Mouse (Mus musculus) hindbrain, embryonic 11.5 days (tissue): ENCODE data around the gene Rap1b. TPM values are rescaled to one million over a fixed set of nuclear protein-coding genes. Genes with fewer than 3 reads are reported as not detected.

ENCODE experiments used
- ATAC-seq: fragments of 200-750 bp; cut with Nextera tagmentation; 2 replicates; pipeline ENCODE4 v1.8.0; 2017; ENCODE audit warnings: mild to moderate bottlenecking, moderate TSS enrichment, moderate library complexity; ENCODE audit not compliant: low FRiP score
- DNase-seq: peaks from one replicate; pipeline ENCODE4 v3.0.0-alpha.2; 2015; ENCODE audit warnings: low spot score
- H3K27ac ChIP-seq: fragments of 300-500 bp; sonication (generic); 2 replicates; pipeline ENCODE4 v1.5.1; 2014; ENCODE audit warnings: mild to moderate bottlenecking, low read depth, low read length
- H3K27me3 ChIP-seq: fragments of 300-500 bp; sonication (generic); 2 replicates; pipeline ENCODE4 v1.6.1; 2014; ENCODE audit warnings: mild to moderate bottlenecking, low read length, moderate library complexity, mixed read lengths; ENCODE audit not compliant: control insufficient read depth, insufficient read depth
- H3K36me3 ChIP-seq: fragments of 300-500 bp; sonication (generic); 2 replicates; pipeline ENCODE4 v1.6.1; 2014; ENCODE audit warnings: mild to moderate bottlenecking, low read length, moderate library complexity, mixed read lengths; ENCODE audit not compliant: control insufficient read depth, insufficient read depth
- H3K4me1 ChIP-seq: fragments of 300-500 bp; sonication (generic); replicated peaks from 2 replicates; pipeline ENCODE4 v1.6.1; 2014; ENCODE audit warnings: low read length, mixed read lengths; ENCODE audit not compliant: control insufficient read depth, insufficient read depth
- H3K4me2 ChIP-seq: fragments of 300-500 bp; sonication (generic); replicated peaks from 2 replicates; pipeline ENCODE4 v1.6.1; 2014; ENCODE audit warnings: mild to moderate bottlenecking, low read depth, low read length
- H3K4me3 ChIP-seq: fragments of 300-500 bp; sonication (generic); 2 replicates; pipeline ENCODE4 v1.5.1; 2014; ENCODE audit warnings: low read depth, low read length
- H3K9ac ChIP-seq: fragments of 300-500 bp; sonication (generic); 2 replicates; pipeline ENCODE4 v1.6.1; 2014; ENCODE audit warnings: low read depth, low read length
- H3K9me3 ChIP-seq: fragments of 300-500 bp; sonication (generic); 2 replicates; pipeline ENCODE4 v1.6.1; 2016; ENCODE audit warnings: low read length; ENCODE audit not compliant: control insufficient read depth
- WGBS: fragments of 180-500 bp; shearing (Covaris S2); extraction: QIAGEN DNeasy Blood & Tissue Kit; methylation state at CpG from one replicate; pipeline ENCODE4 v1.1.7; 2014; 5-methylcytosine and 5-hydroxymethylcytosine counted together
- polyA plus RNA-seq: library from polyadenylated mRNA; unstranded; fragments of >200 nt; fragmentation: Nextera tagmentation; extraction: Ambion mirVana; gene quantifications from 2 replicates; pipeline ENCODE4 v1.2.1, GENCODE M21; 2014

Gene Rap1b
- polyA plus RNA-seq, 1 experiment from 2014 or later, result 176 TPM

DNA sequence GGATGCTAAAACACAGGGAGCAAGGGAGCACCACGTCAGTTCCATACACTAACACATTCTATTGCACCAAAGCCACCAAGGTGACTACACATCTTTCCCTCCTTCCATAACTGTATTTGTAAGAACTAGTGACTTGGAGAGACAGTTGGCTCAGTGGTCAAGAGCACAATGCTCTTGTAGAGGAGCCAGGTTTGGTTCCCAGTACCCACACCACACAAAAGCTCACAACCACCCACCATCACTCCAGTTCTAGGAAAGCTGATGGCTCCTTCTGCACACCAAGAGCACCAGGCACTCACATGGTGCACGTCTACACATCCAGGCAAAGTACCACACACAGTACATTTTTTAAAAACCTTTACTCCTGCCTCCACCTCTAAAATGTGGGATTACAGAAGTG lies 63.8 kb downstream of the Rap1b start:
- peaks cover 18% of the 10 kb centered on the region for H3K36me3 ChIP-seq

DNA sequence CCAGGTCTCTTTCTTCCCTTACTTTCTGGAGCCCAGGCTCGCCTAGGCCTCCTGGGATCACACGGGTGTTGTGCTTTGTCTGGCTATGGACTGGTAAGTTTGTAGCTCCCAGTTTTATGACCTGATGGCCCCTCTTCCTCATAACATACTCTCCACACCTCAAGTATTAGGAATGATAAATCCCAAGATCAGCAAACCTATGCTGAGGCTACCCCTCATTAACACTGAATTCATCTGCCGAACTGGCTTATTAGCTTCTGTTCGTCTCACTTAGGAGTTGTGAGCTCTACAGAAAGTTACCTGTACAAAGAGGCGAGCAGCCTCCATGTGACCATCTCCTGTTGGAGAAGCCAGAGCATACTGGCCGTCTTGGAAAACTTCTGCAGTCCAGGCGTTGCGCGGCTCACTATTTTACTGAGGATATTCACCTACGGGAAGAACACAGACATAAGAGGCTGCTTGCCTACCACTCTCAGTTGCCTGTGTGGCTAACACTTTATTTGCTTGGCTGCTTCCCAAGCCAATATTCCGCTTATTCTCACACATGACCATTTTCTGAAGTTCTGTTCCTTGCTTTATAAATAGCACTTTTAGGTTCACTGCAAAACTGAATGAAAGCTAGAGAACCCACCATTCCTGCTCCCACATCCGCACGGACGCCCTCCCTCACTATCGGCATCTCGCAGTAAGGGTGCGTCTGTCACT lies 64.7 kb downstream of the Rap1b start:
- WGBS, result 97% methylated on average over 17 of the region's 17 CpGs

More for the DNA sequence above, 63.8 kb downstream of the Rap1b start:
- WGBS, result 91% methylated on average over 2 of the region's 2 CpGs
- Histone ChIP-seq H3K9ac (no peak overlapping the region), H3K9me3 (no peaks in the 10 kb centered on the region), H3K4me1 (no peaks in the 10 kb centered on the region), H3K4me3 (no peak overlapping the region), H3K27me3 (no peaks in the 10 kb centered on the region), H3K27ac (no peak overlapping the region), H3K4me2 (no peak overlapping the region)
- no peak for DNase-seq
- ATAC-seq, result no peak

DNA sequence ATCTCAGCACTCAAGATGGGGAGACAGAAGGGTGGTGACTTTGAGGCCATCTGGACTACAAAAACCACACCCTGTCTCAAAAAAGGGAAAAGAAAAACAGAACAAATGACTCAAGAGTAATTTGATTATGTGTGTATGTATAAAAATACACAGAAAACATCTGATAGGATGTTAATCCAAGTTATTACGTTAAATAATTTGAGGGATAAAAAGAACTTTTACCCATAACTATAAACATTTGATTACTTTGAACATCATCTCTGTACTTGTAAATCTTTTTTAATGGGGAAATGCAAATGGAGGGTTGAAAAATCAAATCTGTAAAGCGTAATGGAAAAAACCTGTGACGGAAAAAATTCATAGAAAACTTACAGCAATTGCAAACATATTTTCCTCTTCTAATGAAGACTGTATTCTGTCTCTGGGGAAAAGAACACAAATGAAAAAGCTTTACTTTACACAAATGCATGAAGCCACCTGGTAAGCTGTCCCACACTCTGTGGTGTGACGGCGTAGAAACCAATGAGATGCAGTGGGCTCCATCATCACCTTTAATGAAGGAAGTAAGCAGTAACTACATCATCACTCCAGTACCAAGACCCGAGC lies 65.4 kb downstream of the Rap1b start:
- no peak overlapping the region for H3K4me3 ChIP-seq
- no peak for ATAC-seq
- no peak overlapping the region for H3K27ac ChIP-seq
- H3K9me3 ChIP-seq, result no peaks in the 10 kb centered on the region
- H3K4me2 ChIP-seq, result no peak overlapping the region
- no peaks in the 10 kb centered on the region for H3K4me1 ChIP-seq
- no peak for DNase-seq
- no peaks in the 10 kb centered on the region for H3K27me3 ChIP-seq
- H3K36me3 ChIP-seq, result peaks cover 8% of the 10 kb centered on the region; the same call in 1 of the 2 replicates
- no peak overlapping the region for H3K9ac ChIP-seq
- WGBS, result 97% methylated on average over 6 of the region's 6 CpGs

More for the DNA sequence above, 64.7 kb downstream of the Rap1b start:
- Histone ChIP-seq H3K4me3 (no peak overlapping the region), H3K36me3 (peaks cover 14% of the 10 kb centered on the region), H3K27me3 (no peaks in the 10 kb centered on the region), H3K4me1 (no peaks in the 10 kb centered on the region), H3K9ac (no peak overlapping the region), H3K27ac (no peak overlapping the region), H3K4me2 (no peak overlapping the region), H3K9me3 (no peaks in the 10 kb centered on the region)
- no peak for ATAC-seq
- DNase-seq, result no peak

GRCm38 (mm10) chr10:117779581-117780305 lies 66.1 kb downstream of the Rap1b start:
- 92% methylated on average over 8 of the region's 8 CpGs for WGBS
- H3K4me2 ChIP-seq, result no peak overlapping the region
- H3K36me3 ChIP-seq, result peaks cover 11% of the 10 kb centered on the region; the same call in 1 of the 2 replicates
- no peaks in the 10 kb centered on the region for H3K4me1 ChIP-seq
- no peak overlapping the region for H3K9ac ChIP-seq
- H3K27me3 ChIP-seq, result no peaks in the 10 kb centered on the region
- no peak for ATAC-seq
- H3K9me3 ChIP-seq, result no peaks in the 10 kb centered on the region
- no peak overlapping the region for H3K4me3 ChIP-seq
- no peak for DNase-seq
- H3K27ac ChIP-seq, result no peak overlapping the region

DNA sequence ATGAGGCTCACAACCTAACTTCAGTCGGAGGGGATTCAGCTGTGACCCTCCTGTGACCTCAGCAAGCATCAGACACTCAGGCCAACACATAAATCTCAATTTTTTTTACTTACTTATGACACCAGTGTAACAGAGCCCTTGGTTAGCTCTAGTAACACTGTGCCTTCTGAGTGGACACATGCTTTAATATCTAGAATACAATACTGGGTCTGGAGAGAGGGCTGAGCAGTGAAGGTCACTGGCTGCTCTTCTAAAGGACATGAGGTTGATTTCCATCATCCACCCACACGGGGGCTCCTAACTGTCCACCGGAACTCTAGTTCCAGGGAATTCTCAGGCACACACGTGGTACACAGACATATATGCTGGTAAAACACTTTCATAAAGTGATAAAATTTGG lies 66.9 kb downstream of the Rap1b start:
- H3K36me3 ChIP-seq, result peaks cover 14% of the 10 kb centered on the region; the same call in 1 of the 2 replicates

DNA sequence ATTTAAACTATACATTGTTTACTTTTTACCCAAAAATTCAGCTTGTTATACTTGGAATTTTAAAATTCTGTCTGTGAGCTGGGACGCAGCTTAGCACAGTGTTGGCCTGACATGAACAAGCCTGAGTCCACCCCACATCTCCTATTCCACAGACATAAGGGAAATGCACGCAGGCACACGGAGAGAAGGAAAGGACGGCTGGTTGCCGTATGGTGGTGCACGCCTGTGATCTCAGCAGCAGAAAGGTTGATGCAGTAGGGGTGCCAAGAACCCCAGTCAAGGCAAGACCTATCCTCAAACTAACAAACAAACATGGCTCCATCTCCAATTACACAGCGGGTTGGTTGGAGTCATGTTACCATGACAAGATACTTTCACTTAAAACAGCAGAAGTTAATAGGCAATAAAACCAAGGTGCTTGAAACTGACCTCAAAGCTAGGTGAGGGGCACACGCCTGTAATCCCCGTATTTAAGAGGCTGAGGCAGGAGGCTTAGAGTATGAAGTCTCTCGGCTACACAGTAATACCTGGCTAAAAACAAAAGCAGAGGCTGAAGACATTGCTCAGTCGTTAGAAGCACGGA lies 67.4 kb downstream of the Rap1b start:
- ATAC-seq, result no peak
- Histone ChIP-seq H3K4me3 (no peak overlapping the region), H3K9ac (no peak overlapping the region), H3K4me1 (no peaks in the 10 kb centered on the region), H3K27me3 (no peaks in the 10 kb centered on the region), H3K36me3 (peaks cover 12% of the 10 kb centered on the region; the same call in 1 of the 2 replicates), H3K27ac (no peak overlapping the region), H3K9me3 (no peaks in the 10 kb centered on the region), H3K4me2 (no peak overlapping the region)
- no peak for DNase-seq
- 93% methylated on average over 12 of the region's 12 CpGs for WGBS

More for the DNA sequence above, 66.9 kb downstream of the Rap1b start:
- Histone ChIP-seq H3K27ac (no peak overlapping the region), H3K4me2 (no peak overlapping the region), H3K4me3 (no peak overlapping the region), H3K9ac (no peak overlapping the region), H3K4me1 (no peaks in the 10 kb centered on the region), H3K9me3 (no peaks in the 10 kb centered on the region), H3K27me3 (no peaks in the 10 kb centered on the region)
- WGBS, result 95% methylated on average over 4 of the region's 4 CpGs
- ATAC-seq, result no peak
- no peak for DNase-seq

- Histone ChIP-seq H3K4me3 (no peak overlapping the region), H3K4me1 (no peaks in the 10 kb centered on the region), H3K9me3 (no peaks in the 10 kb centered on the region), H3K27me3 (no peaks in the 10 kb centered on the region), H3K27ac (no peak overlapping the region), H3K9ac (no peak overlapping the region), H3K36me3 (peaks cover 11% of the 10 kb centered on the region; the same call in 1 of the 2 replicates), H3K4me2 (no peak overlapping the region)
- no peak for DNase-seq
- WGBS, result 96% methylated on average over 17 of the region's 17 CpGs
- no peak for ATAC-seq
These were observed 68.1 kb downstream of the Rap1b start for GRCm38 (mm10) chr10:117777501-117778327.

DNA sequence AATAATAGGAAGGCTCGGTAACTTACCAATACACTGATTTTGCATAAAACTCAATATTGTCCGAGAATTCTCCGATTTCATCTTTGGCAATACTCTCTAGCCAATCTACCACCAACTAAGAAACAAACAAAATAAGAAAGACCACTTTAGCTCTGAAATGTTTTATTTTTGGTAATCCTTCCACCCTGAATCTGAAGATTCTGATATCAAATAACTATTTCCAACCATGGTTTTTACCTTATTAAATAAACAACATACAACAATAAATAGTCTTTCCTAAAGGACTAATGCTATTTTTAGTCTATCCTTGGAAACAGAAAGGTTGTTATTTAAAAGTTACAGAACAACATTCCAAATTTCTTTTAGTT lies 68.7 kb downstream of the Rap1b start:
- H3K4me3 ChIP-seq, result no peak overlapping the region
- H3K9ac ChIP-seq, result no peak overlapping the region
- WGBS, result 90% methylated on average over 3 of the region's 3 CpGs
- H3K9me3 ChIP-seq, result no peaks in the 10 kb centered on the region
- H3K4me1 ChIP-seq, result no peaks in the 10 kb centered on the region
- no peak overlapping the region for H3K27ac ChIP-seq
- no peak for ATAC-seq
- no peak for DNase-seq
- H3K27me3 ChIP-seq, result no peaks in the 10 kb centered on the region
- H3K4me2 ChIP-seq, result no peak overlapping the region
- peaks cover 10% of the 10 kb centered on the region; the same call in 1 of the 2 replicates for H3K36me3 ChIP-seq
